Mouse (Mus musculus): ENCODE data around the gene Ugt2b34. TPM values are rescaled to one million over a fixed set of nuclear protein-coding genes. Genes with fewer than 3 reads are reported as not detected.

Ugt2b34 gene
- polyA plus RNA-seq (2012; rRNA removed) = 1.0 and 2.2 TPM in 2 replicates

GRCm38 (mm10) chr5:86906758-86907157 lies at the start of gene Ugt2b34:
TSS of gene Ugt2b34 (minus strand) at chr5:86906937.

DNA sequence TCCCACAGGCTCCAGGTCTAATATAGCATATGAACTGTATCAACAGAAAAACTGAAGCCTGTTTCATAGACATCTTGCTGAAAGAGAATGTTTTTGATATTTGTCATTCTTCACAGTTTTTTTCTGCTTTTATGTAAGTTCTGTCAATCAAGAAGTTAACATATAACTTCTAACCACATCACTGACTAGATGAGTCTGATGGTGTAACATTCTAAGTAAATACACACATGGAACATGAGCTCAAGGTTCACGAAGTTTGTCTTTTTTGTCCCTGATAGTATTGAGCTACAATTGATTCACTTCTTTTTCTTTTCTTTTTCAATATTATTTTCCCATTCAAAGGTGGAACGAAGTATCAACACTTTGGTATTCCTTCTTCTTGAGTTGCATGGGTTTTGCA lies 19.7 kb upstream of the Ugt2b34 start, which contains the start of gene Ugt2b1:
Ugt2b1 (minus strand) TSS at position 105 of the 400 bp plus-strand sequence.

Other genes starting within 250 kb of the Ugt2b34 start
- gene Tmprss11b, start 230.6 kb downstream of the Ugt2b34 start, polyA plus RNA-seq (2012; rRNA removed) = not detected in 2 replicates
- not detected in 2 replicates for gene Tmprss11e, start 161.1 kb downstream of the Ugt2b34 start, polyA plus RNA-seq (2012; rRNA removed)
- 87.9 and 96.5 TPM in 2 replicates for gene Ythdc1, start 102.7 kb downstream of the Ugt2b34 start, polyA plus RNA-seq (2012; rRNA removed)
- not detected in 2 replicates for gene Ugt2b1, start 19.6 kb upstream of the Ugt2b34 start, polyA plus RNA-seq (2012; rRNA removed)
- 0.13 and 0.14 TPM in 2 replicates for gene Ugt2b35, start 93.9 kb upstream of the Ugt2b34 start, polyA plus RNA-seq (2012; rRNA removed)
- 0.06 and 0.08 TPM in 2 replicates for gene Ugt2b36, start 185.6 kb upstream of the Ugt2b34 start, polyA plus RNA-seq (2012; rRNA removed)
- gene Ugt2b5, start 233.4 kb upstream of the Ugt2b34 start, polyA plus RNA-seq (2012; rRNA removed) = 0.04 TPM in 1 of 2 replicates, not detected in the other